Mouse (Mus musculus) gastrocnemius, postnatal 36 days (tissue): ENCODE results near the gene Cacng2. TPM values are rescaled to one million over a fixed set of nuclear protein-coding genes. Genes with fewer than 3 reads are reported as not detected.
A peak's percentile ranks its signal among the peaks of the same experiment; 100 is the strongest.

Source experiments
- DNase-seq, 2 experiments: peaks; one replicate each; pipeline ENCODE4 v3.0.0; 2022
- intact Hi-C: fragments of 180-260 bp; cut with DNase I; formaldehyde crosslinking; loops from one replicate; pipeline ENCODE4 v1.15.1; 2025
- total RNA-seq, 2 experiments: library from RNA; stranded (reverse); gene quantifications; 2 replicates each; pipeline ENCODE4 v1.2.3; 2021

Gene Cacng2
- total RNA-seq, 2 experiments from 2014 or later = not detected

DNA sequence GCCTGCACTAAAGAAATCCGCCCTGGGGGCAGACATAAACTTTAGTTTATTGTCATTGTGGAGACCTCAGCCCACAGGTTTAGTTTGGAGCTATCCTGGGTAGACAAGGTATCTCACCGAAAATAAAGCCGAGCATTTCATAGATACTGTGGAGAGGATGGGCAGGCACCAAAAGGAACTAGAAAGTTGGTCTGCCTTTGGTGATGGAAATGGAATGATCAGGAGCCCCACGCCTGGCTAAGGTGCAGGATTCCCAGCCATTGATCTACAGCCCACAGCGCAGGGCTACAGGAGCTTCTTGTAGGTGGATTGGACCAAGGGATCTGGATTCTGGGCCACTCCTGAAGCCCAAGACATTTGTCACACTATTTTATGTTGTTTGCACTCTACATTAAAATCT lies 162.2 kb downstream of the Cacng2 start:
- intact Hi-C loops = no loop called here
- no peak for DNase-seq

DNA sequence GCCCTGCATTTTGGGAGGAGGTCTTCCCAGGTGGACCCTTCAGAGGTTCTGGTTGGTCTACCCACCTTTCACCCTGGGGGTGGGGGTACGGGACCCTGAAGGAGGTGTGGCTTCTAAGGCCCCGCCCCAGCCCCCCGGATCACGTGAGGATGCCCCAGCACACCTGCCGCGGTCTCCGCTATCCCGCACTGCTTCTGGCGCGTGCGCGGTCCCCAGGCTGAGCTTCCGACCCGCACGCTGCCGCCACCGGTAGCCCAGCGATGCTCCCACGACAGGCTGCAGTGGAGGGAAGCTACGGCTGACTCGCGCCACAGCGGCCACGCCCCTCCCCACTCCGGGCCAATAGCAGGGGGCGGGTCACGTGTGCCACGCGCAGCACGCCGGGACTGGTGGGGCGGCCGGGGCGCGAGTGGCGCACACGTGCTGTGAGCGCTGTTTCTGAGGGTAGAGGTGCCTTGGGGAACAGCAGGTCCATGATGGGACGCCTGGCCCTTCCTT lies 163.4 kb downstream of the Cacng2 start, which contains the start of gene Foxred2:
TSS of gene Foxred2 (minus strand) at position 319 of the 498 bp plus-strand sequence.
- intact Hi-C loops = no loop called here
- peak; percentile 55 to 68 for DNase-seq

GRCm38 (mm10) chr15:77955440-77956403 lies 164.1 kb downstream of the Cacng2 start:
- DNase-seq = no peak
- intact Hi-C loops = no loop called here

GRCm38 (mm10) chr15:77954362-77954761 lies 165.5 kb downstream of the Cacng2 start:
- DNase-seq = no peak

DNA sequence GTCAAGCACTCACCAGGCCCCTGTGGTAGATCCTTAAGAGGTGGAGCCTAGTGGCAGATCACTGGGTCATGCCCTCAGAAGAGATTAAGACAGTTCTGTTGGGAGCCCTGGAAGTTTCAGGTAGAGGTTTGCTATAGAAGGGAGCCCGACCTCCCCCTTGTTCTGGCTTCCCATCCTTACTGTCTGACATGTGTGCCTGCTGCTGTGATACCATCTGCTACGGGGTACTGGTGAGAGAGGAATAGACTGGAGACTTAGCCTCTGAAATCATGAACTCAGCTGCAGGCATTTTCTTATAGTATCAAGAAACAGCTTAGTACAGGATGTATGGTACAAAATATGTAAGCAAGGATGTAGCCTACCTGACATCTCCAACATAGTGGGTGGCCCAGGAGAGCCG lies 166.9 kb downstream of the Cacng2 start:
- intact Hi-C loops = no loop called here
- DNase-seq = no peak

More at GRCm38 (mm10) chr15:77954362-77954761, 165.5 kb downstream of the Cacng2 start:
- intact Hi-C loops = no loop called here

DNA sequence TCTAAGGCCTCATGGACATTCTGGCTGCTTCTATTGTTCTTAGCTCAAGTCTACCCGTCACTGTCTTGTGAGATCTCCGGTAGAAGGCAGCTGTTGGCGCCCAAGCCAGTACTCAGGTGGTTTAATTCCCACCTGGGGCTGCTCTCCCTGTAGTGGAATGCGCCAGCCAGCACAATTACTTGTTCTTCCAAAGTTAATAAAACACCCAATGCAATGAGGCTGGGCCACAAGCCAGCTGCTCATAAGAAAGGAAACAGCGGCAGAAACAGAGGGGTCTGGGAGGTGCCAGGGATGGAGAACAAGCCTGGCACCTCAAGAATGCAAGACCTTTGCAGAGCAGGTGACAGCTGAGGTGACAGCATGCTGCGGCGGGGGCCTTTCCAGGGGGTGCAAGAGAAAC lies 170.8 kb downstream of the Cacng2 start:
- intact Hi-C loops = no loop called here
- no peak for DNase-seq

DNA sequence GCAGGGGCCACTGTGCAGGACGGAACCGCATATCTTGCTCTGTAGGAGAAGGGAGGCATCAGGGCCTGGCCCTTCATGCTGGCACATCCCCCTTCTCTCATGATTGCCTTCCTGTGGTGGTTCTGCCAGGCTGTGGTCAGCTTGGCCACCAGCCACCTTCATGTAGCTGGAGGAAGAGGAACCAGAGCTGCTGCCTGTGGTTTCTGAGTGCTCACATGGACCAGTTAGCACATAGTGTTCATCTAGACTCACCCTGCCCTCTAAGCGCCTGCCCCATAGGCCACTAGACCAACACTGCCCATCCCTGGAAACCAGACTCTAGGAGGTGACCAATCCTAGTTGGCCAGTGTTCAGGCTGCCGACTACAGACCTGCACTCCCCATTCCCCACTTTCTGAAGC lies 174.1 kb downstream of the Cacng2 start:
- DNase-seq = no peak
- intact Hi-C loops = no loop called here

Other genes starting within 250 kb of the Cacng2 start
- 100 to 1,000 TPM; 207 to 218 TPM for gene Txn2, start 191.0 kb downstream of the Cacng2 start, total RNA-seq
- gene Foxred2, start 163.3 kb downstream of the Cacng2 start, total RNA-seq = under 1 TPM; 0.64 to 0.87 TPM
- 10 to 100 TPM; 52.9 to 53.9 TPM for gene Eif3d, start 149.2 kb downstream of the Cacng2 start, total RNA-seq
- gene Ift27, start 54.1 kb upstream of the Cacng2 start, total RNA-seq = 10 to 100 TPM; 18.0 to 27.2 TPM
- over 10,000 TPM; 16,417 to 20,637 TPM for gene Pvalb, start 86.4 kb upstream of the Cacng2 start, total RNA-seq
- gene Ncf4, start 124.8 kb upstream of the Cacng2 start, total RNA-seq = 1 to 10 TPM in 1 of 2 experiments, under 1 TPM in 1; 0.91 to 1.2 TPM
- gene Csf2rb2, start 185.7 kb upstream of the Cacng2 start, total RNA-seq = under 1 TPM; 0.31 to 0.44 TPM
- 1 to 10 TPM in 1 of 2 experiments, under 1 TPM in 1; 0.69 to 1.2 TPM for gene Csf2rb, start 205.7 kb upstream of the Cacng2 start, total RNA-seq